Mouse (Mus musculus): ENCODE data around the gene Cela3a.
"Not testable (repeated sequence)": the region's sequence is repeated elsewhere in the genome, so short reads cannot be mapped to it uniquely, and the experiment has no call there.

GRCm38 (mm10) chr4:137412185-137412709 is 2.7 kb upstream of the Cela3a start:
- TF ChIP-seq CTCF (IDR thresholded peaks at IDR 0.05; ENCODE audit: control insufficient read depth, insufficient read depth, low read length); POLR2A (IDR thresholded peaks at IDR 0.05; ENCODE audit: borderline replicate concordance, control insufficient read depth, low read depth, low read length): not testable (repeated sequence)

Measured in bone marrow, adult 2 months (tissue).